Mouse (Mus musculus): ENCODE data around the gene Gck. TPM values are rescaled to one million over a fixed set of nuclear protein-coding genes. Genes with fewer than 3 reads are reported as not detected.

Gene Gck
- polyA plus RNA-seq, 1 experiment = not detected

DNA sequence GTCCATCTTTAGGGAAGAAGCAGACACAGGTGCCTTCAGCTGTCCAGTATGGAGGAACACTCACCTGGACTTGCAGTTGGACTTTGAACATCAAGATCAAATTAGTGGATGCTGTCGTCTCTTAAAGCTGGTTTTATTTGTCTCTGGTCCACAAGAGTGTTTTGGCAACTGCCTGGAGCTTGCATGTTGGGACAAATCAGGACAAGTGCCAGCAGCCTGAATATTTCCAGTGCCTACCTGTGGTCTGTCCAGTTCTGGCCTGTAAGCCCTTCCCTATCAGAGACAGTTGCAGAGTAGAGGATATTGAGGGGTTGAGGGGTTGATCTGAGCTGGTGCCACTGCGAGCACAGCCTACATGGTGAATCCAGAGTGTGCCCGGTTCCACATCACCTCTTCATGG lies 16.9 kb upstream of the Gck start:
- H3K4me1 ChIP-seq (ENCODE audit: control insufficient read depth, insufficient read depth, low read length) = 0 out of 2 replicates have a peak, but pooled peaks cover 5% of the 10 kb centered on the region
- WGBS = 74% methylated on average over 3 of the region's 3 CpGs
- TF ChIP-seq POLR2A (IDR thresholded peaks at IDR 0.05; ENCODE audit: insufficient read depth, low read depth, low read length) (no peak), CTCF (IDR thresholded peaks at IDR 0.05; ENCODE audit: insufficient read depth, low read depth, low read length) (no peak)
- no peak overlapping the region for H3K4me3 ChIP-seq (ENCODE audit: insufficient read depth, low read depth, low read length)
- no peak overlapping the region for H3K27ac ChIP-seq (ENCODE audit: insufficient read depth, low read depth, low read length)

DNA sequence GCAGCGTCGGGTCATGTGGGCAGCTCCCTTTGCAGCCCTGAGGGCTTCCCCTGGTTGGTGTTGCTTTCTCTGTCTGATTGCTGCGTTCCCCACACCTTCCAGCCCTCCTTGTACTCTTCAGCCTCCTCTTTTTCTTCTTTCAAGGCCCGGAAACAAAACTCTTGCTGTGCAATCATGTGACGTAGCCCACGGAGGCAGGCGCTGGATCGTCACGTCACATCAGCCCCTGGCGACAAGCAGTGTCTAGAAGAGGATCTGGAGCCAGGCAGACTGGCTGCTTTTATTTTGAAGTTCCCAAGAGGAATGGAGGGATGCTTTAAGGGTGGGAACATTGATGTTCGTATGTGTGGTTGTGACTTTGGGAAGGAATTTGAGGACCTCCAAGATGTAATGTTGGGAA lies 16.0 kb upstream of the Gck start:
- Histone ChIP-seq H3K4me3 (ENCODE audit: insufficient read depth, low read depth, low read length) (no peak overlapping the region), H3K27ac (ENCODE audit: insufficient read depth, low read depth, low read length) (no peak overlapping the region), H3K4me1 (ENCODE audit: control insufficient read depth, insufficient read depth, low read length) (0 out of 2 replicates have a peak, but pooled peaks cover 5% of the 10 kb centered on the region)
- TF ChIP-seq POLR2A (IDR thresholded peaks at IDR 0.05; ENCODE audit: insufficient read depth, low read depth, low read length) (no peak), CTCF (IDR thresholded peaks at IDR 0.05; ENCODE audit: insufficient read depth, low read depth, low read length) (no peak)
- WGBS = 44% methylated on average over 11 of the region's 11 CpGs

DNA sequence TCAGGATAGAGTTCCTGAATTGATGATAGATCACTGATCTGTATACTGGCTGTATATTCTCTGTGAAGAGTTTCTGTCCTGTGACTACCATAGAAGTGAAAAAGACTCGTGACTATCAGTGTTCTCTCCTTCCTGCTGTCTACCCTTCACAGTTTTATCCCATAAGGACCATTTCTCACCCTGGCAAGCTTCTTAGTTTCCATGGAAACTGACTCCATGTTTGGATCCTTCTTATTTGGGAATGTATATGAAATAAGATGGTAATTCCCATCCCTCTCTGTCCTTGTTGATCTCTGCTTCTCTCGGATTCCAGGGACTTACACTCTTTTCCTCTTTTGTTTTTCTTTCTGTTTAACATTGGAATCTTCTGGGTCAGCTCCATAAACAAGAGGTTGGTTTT lies 10.2 kb upstream of the Gck start:
- H3K4me3 ChIP-seq (ENCODE audit: insufficient read depth, low read depth, low read length) = no peak overlapping the region
- WGBS = 49% methylated on average over 2 of the region's 2 CpGs
- TF ChIP-seq CTCF (IDR thresholded peaks at IDR 0.05; ENCODE audit: insufficient read depth, low read depth, low read length) = no peak
- no peak for TF ChIP-seq POLR2A (IDR thresholded peaks at IDR 0.05; ENCODE audit: insufficient read depth, low read depth, low read length)
- H3K27ac ChIP-seq (ENCODE audit: insufficient read depth, low read depth, low read length) = no peak overlapping the region
- H3K4me1 ChIP-seq (ENCODE audit: control insufficient read depth, insufficient read depth, low read length) = peaks cover 6% of the 10 kb centered on the region

DNA sequence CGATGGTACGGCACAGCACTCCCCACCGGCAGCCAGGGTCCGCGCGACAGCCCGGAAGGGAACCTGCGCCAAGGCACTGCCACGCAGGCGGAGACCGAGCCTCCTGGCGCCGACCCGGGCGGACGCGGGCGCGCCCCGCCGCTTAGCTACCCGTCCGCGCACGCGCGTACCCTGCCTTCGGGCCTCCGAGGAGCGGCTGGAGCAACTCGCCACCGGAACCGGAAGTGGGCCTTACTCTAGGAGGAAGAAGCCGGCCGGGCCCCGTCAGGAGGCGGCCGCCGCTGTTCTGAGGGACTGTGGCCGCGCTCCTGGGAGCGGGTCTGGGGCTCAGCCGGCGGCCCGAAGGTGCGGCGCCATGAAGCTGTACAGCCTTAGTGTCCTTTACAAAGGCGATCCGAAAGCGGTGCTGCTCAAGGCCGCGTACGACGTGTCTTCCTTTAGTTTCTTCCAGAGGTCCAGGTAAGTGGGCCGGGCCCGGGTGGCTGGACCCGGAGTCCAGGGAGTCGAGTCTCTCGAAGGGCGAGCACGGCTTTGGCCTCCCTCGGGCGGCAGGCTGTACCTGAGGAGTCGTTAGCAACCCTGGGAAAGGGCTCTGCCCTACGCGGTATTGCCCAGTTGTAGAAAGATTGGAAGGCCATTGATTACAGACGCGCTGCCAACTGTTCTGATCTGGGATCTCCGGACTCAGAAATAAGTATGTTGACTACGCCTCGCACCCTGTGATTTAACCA lies 5.8 kb upstream of the Gck start, which contains the start of gene Ykt6:
Gene Ykt6, plus strand, starts transcription at position 148 of the 731 bp plus-strand sequence.
- peak within 1 kb of the TSS; percentile 86 for H3K4me3 ChIP-seq (ENCODE audit: insufficient read depth, low read depth, low read length)
- peak within 1 kb of the TSS; percentile 36 for H3K27ac ChIP-seq (ENCODE audit: insufficient read depth, low read depth, low read length)
- H3K4me1 ChIP-seq (ENCODE audit: control insufficient read depth, insufficient read depth, low read length) = peaks cover 6% of the 10 kb centered on the region
- TF ChIP-seq POLR2A (IDR thresholded peaks at IDR 0.05; ENCODE audit: insufficient read depth, low read depth, low read length) = peak; percentile 92
- no peak for TF ChIP-seq CTCF (IDR thresholded peaks at IDR 0.05; ENCODE audit: insufficient read depth, low read depth, low read length)
- WGBS = under 1% methylated on average over 71 of the region's 71 CpGs

DNA sequence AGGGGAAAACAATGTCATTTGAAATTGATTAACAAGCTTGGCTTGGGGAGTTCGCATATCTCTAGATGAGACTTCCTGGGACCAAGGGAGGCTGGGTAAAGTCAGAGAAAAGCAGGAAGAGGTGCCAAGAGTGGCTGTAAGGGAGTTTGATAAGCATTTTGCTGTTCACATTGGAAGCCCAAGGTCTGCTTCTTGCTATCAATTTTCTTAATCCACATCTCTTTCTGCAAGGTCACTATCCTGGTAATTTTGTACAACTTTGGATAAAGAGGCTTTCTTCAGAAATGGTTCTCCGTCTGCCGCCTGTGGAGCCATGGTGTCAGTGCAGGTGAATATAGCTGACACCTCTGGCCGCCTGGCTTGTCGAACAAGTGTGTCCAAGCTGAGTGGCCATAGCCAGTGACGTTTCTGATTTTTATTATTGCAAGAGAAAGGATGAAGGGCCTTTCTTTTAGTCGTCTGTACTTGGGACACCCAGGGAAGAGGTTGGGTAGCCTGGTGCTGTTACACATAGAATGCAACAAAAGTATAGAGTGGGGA lies 5.2 kb upstream of the Gck start:
- TF ChIP-seq CTCF (IDR thresholded peaks at IDR 0.05; ENCODE audit: insufficient read depth, low read depth, low read length) (no peak), POLR2A (IDR thresholded peaks at IDR 0.05; ENCODE audit: insufficient read depth, low read depth, low read length) (no peak)
- 3% methylated on average over 7 of the region's 7 CpGs for WGBS
- H3K4me1 ChIP-seq (ENCODE audit: control insufficient read depth, insufficient read depth, low read length) = peaks cover 6% of the 10 kb centered on the region
- H3K4me3 ChIP-seq (ENCODE audit: insufficient read depth, low read depth, low read length) = peak overlapping the region; percentile 86
- peak overlapping the region; percentile 36 for H3K27ac ChIP-seq (ENCODE audit: insufficient read depth, low read depth, low read length)

DNA sequence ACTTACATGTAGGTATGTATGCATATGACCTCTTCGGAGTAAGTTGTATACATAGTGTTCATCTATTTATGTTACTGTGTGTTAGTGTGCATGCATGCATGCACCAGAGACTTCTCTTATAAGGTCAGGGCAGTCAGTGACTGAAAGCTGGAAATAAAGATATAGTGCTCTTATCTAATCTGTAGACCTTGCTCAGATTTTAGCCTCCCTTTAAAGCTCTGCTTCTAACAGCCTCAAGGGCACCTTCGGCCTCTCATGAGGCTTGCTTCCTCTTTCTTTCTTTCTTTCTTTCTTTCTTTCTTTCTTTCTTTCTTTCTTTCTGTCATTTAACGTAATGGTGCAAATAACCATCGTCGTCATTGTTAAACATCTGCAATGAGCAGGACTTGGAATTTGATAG lies 4.6 kb upstream of the Gck start:
- Histone ChIP-seq H3K4me3 (ENCODE audit: insufficient read depth, low read depth, low read length) (no peak overlapping the region), H3K4me1 (ENCODE audit: control insufficient read depth, insufficient read depth, low read length) (peaks cover 6% of the 10 kb centered on the region), H3K27ac (ENCODE audit: insufficient read depth, low read depth, low read length) (no peak overlapping the region)
- TF ChIP-seq POLR2A (IDR thresholded peaks at IDR 0.05; ENCODE audit: insufficient read depth, low read depth, low read length) = no peak
- no peak for TF ChIP-seq CTCF (IDR thresholded peaks at IDR 0.05; ENCODE audit: insufficient read depth, low read depth, low read length)
- WGBS = 79% methylated on average over 5 of the region's 5 CpGs

DNA sequence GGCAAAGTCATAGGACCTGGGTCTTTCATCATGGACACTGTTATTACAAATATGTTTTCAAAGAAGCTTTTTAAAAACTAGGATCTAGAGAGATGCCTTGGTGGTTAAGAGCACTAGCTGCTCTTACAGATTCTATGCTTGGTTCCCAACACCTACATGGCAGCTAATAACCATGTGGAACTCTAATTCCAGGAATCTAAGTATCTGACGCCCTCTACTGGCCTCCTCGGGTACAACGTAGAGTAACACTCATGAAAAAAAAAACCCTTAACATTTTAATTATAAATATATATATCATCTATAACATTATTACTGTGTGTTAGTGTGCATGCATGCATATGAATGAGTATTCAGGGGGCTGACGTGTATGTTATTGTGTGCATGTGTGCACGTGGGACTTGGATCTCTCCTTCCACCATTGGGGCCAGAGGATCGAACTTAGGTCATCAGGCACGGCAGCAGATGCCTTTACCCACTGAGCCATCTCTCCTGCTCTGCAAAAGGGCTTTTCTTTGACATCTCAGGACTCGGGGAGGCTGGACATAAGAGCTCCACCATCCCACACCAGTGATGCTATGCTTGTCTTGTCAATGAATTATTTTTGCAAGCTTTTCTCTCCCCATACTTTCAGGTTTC lies 3.4 kb upstream of the Gck start:
- 31% methylated on average over 8 of the region's 8 CpGs for WGBS
- Histone ChIP-seq H3K4me1 (ENCODE audit: control insufficient read depth, insufficient read depth, low read length) (peaks cover 6% of the 10 kb centered on the region), H3K27ac (ENCODE audit: insufficient read depth, low read depth, low read length) (no peak overlapping the region), H3K4me3 (ENCODE audit: insufficient read depth, low read depth, low read length) (no peak overlapping the region)
- no peak for TF ChIP-seq CTCF (IDR thresholded peaks at IDR 0.05; ENCODE audit: insufficient read depth, low read depth, low read length)
- no peak for TF ChIP-seq POLR2A (IDR thresholded peaks at IDR 0.05; ENCODE audit: insufficient read depth, low read depth, low read length)

DNA sequence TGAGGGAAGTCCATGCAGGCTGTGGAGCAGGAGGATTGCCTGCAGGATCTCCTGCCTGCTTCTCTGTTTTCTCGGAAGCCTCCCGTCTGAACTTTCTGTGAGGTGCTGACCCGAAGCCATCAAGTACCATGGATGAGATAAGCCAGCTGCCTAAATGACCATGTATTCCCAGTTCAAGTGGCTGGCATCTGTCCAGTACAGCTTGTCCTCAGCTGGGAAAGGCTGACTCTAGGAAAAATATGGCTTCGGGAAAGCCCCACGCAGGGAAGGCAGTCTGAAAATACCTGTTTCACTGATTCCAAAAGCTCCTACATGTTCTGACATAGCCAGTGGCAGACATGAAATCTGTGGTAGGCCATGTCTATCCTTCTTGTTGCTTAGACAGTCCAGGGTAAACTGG lies 2.6 kb upstream of the Gck start:
- Histone ChIP-seq H3K27ac (ENCODE audit: insufficient read depth, low read depth, low read length) (no peak overlapping the region), H3K4me3 (ENCODE audit: insufficient read depth, low read depth, low read length) (no peak overlapping the region), H3K4me1 (ENCODE audit: control insufficient read depth, insufficient read depth, low read length) (peaks cover 5% of the 10 kb centered on the region)
- TF ChIP-seq POLR2A (IDR thresholded peaks at IDR 0.05; ENCODE audit: insufficient read depth, low read depth, low read length) = no peak
- no peak for TF ChIP-seq CTCF (IDR thresholded peaks at IDR 0.05; ENCODE audit: insufficient read depth, low read depth, low read length)
- 83% methylated on average over 5 of the region's 5 CpGs for WGBS
